Mouse (Mus musculus): ENCODE results near the gene Arid2. TPM values are rescaled to one million over a fixed set of nuclear protein-coding genes. Genes with fewer than 3 reads are reported as not detected.

Arid2 gene
- polyA plus RNA-seq (2012; rRNA removed): 33.5 and 36.7 TPM in 2 replicates

DNA sequence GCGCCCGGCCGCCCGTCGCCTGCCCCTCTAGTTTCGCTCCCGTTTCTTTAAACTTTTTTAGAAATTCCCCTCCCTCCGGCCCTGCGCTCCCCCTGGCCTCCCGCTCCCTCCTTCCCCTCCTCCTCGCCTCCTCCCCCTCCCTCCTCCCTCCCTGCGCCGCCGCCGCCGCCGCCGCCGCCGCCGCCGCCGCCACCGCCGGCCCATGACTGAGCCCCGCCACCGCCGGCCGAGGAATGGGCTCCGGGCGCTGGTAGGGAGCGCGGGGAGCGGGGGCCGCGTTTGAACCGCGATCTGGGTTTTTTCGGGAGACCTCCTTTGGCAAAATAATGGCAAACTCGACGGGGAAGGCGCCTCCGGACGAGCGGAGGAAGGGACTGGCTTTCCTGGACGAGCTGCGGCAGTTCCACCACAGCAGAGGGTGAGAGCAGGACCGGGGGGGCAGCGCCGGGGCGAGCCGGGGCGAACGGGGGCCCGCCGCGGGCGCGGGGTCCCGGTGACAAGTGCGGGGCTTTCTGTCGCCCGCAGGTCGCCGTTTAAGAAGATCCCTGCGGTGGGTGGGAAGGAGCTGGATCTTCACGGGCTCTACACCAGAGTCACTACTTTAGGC, at the start of gene Arid2:
Arid2 (plus strand) TSS at position 150 of the 607 bp plus-strand sequence.

Other genes with a start within 250 kb of the Arid2 start
- gene Scaf11, start 173.3 kb downstream of the Arid2 start, polyA plus RNA-seq (2012; rRNA removed): 34.1 and 34.8 TPM in 2 replicates